Mouse (Mus musculus): ENCODE measurements around the gene Atp11a. TPM values are rescaled to one million over a fixed set of nuclear protein-coding genes. Genes with fewer than 3 reads are reported as not detected.

Atp11a gene
- polyA plus RNA-seq, 1 experiment from 2014 or later: 15.3 TPM

DNA sequence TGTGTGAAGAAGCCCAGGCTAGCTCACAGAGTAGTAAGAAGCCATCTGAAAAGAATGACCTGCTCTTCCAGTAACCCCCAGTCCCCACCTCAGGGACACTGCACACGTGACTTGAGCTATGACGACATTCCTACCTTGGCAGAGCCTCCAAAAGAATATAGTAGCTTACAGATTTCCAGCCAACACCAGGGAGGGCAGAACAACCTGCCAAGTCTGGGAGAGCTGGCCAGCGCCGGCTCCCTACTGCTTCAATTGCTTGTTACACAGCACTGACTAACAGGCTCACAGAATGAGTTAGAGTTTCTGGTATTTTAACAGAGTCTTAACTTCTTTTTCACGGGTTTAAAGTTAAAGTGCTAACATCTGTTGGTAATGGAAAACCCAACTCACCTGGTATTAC, 2.7 kb upstream of the Atp11a start:
- Histone ChIP-seq H3K27me3 (peaks cover 3% of the 10 kb centered on the region; the same call in 1 of the 2 replicates), H3K27ac (no peak overlapping the region), H3K9ac (no peak overlapping the region), H3K9me3 (replicated peaks) (no peaks in the 10 kb centered on the region), H3K4me2 (replicated peaks) (no peak overlapping the region), H3K36me3 (no peaks in the 10 kb centered on the region), H3K4me3 (no peak overlapping the region), H3K4me1 (peaks cover 20% of the 10 kb centered on the region)
- WGBS: 83% methylated on average over 5 of the region's 5 CpGs
- ATAC-seq (ENCODE audit: low FRiP score): no peak

DNA sequence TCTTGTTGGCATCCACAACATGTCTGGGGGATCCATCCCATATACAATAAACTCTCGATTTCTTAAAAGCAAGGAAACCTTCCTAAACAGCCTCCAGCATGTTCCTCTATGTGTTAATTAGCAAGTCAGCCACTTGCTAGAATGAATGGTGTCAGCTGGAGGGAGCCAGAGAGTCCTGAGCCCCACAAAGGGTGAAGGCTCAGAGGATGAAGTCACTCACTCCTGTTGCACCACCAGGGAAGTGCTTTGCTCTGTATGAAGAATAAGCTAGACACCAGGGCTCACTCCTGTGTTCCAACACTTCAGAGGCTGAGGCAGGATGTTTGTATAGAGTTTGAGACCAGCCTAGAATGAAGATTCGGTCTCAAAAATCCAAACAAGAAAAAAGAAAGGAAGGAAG, 1.5 kb upstream of the Atp11a start:
- ATAC-seq (ENCODE audit: low FRiP score): no peak
- H3K4me2 ChIP-seq (replicated peaks): no peak overlapping the region
- H3K9ac ChIP-seq: no peak overlapping the region
- H3K4me1 ChIP-seq: peaks cover 20% of the 10 kb centered on the region
- H3K27me3 ChIP-seq: peaks cover 5% of the 10 kb centered on the region; the same call in 1 of the 2 replicates
- WGBS: 74% methylated on average over 2 of the region's 2 CpGs
- H3K4me3 ChIP-seq: no peak overlapping the region
- H3K27ac ChIP-seq: no peak overlapping the region
- H3K9me3 ChIP-seq (replicated peaks): no peaks in the 10 kb centered on the region
- H3K36me3 ChIP-seq: no peaks in the 10 kb centered on the region

DNA sequence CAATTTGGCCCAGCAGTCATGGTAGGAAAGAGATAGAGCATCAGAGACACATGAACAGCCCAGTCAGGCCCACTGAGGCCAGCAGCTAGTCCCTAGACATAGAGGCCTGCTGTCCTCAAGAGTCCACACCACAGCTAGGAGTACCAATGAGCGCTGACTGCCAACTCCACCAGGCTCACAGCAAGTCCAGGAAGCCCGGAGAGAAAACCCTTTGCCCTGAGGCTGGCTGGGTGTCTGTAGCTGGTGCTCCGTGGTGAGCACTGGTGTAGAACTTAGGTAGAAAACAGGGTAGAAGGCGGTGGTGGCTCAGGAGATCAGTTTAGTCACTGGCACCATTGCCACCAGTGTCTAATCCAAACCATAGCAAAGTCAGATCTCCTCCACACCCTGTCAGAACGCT, 988 bp upstream of the Atp11a start:
- Histone ChIP-seq H3K4me1 (peaks cover 20% of the 10 kb centered on the region), H3K4me3 (no peak overlapping the region), H3K9me3 (replicated peaks) (no peaks in the 10 kb centered on the region), H3K27me3 (peaks cover 5% of the 10 kb centered on the region; the same call in 1 of the 2 replicates), H3K9ac (no peak overlapping the region), H3K36me3 (no peaks in the 10 kb centered on the region), H3K27ac (no peak overlapping the region), H3K4me2 (replicated peaks) (no peak overlapping the region)
- ATAC-seq (ENCODE audit: low FRiP score): no peak
- 88% methylated on average over 5 of the region's 5 CpGs for WGBS

DNA sequence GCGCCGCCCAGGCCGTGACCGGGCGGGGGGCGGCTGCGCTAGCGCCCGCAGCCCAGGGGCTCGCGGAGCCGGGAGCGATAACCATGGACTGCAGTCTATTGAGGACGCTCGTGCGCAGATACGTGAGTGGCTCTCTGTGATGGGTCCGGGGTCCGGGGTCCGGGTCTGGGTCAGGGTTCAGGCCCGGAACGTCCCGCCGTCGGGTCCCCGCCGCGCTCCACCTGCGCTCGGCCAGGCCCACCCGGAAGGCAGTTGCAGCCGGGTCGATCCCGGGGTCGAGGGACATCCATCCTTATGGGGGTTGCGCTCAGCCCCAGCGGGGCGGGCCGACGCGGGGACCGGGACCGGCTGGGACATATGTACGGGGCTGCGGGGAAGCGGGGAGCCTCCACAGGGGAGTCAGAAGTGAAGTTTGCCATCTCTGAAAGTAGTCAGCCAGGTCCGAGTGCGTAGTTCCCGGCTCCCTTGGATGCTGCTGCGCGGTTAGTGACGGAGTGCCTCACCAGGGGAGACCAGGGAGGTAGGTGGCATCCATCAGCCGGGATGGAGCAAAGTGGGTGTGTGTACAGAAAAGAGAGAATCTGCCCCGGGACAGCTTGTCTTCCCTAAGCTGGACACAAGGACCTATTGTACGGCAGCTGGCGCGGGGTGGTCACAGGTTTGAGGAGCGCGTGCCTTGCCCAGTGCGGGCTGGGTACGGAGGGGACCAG, 572 bp downstream of the Atp11a start:
- H3K36me3 ChIP-seq: no peaks in the 10 kb centered on the region
- peak overlapping the region; percentile 82 for H3K4me3 ChIP-seq
- under 1% methylated on average over 59 of the region's 61 CpGs for WGBS
- H3K9me3 ChIP-seq (replicated peaks): no peaks in the 10 kb centered on the region
- H3K27me3 ChIP-seq: peaks cover 5% of the 10 kb centered on the region; the same call in 1 of the 2 replicates
- ATAC-seq (ENCODE audit: low FRiP score): peak; percentile 69
- H3K4me2 ChIP-seq (replicated peaks): peak overlapping the region; percentile 88
- H3K27ac ChIP-seq: peak overlapping the region; percentile 52; the same call in 1 of the 2 replicates
- H3K9ac ChIP-seq: peak overlapping the region; percentile 90
- H3K4me1 ChIP-seq: peaks cover 20% of the 10 kb centered on the region

DNA sequence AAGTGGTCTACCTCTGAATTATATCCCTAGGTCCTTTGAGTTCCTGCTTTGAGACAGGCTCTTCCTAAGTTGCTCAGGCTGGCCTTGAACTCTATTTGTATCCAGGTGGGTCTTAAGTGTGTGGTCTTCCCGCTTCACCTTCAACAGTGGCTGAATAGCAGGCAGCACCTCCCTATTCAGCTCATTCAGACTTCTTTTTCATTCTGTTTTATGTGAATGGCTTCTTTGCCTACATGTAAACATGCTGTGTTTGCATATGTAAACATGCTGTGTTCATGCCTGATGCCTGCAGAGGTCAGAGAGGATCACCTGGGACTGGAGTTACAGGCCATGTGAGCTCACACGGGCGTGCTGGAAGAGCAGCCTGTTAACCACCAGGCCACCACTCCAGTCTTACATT, 3.1 kb downstream of the Atp11a start:
- ATAC-seq (ENCODE audit: low FRiP score): no peak
- H3K4me3 ChIP-seq: no peak overlapping the region
- no peak overlapping the region for H3K27ac ChIP-seq
- peaks cover 5% of the 10 kb centered on the region; the same call in 1 of the 2 replicates for H3K27me3 ChIP-seq
- no peak overlapping the region for H3K4me2 ChIP-seq (replicated peaks)
- no peak overlapping the region for H3K9ac ChIP-seq
- H3K9me3 ChIP-seq (replicated peaks): no peaks in the 10 kb centered on the region
- no peaks in the 10 kb centered on the region for H3K36me3 ChIP-seq
- 75% methylated on average over 3 of the region's 3 CpGs for WGBS
- H3K4me1 ChIP-seq: peaks cover 20% of the 10 kb centered on the region

DNA sequence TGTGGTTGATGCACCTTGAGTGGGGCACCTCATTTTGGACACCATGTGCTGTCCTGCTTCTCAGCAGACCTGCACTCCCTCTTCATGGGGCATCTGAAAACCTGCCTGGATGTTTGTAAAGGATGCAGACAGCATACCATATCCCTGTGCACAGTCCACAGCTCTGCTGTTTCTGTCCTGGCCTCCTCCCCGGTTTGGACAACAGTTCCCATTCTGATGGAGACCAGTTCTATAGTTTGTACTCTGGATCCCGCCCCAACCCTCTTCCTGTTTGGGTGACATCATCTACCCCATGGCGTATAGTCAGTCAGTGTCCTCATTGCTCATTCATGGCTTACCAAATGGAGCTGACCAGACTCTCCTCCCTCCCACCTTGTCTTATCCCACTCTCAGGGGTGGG, 5.1 kb downstream of the Atp11a start:
- H3K4me2 ChIP-seq (replicated peaks): no peak overlapping the region
- ATAC-seq (ENCODE audit: low FRiP score): no peak
- WGBS: 87% methylated on average over 3 of the region's 3 CpGs

DNA sequence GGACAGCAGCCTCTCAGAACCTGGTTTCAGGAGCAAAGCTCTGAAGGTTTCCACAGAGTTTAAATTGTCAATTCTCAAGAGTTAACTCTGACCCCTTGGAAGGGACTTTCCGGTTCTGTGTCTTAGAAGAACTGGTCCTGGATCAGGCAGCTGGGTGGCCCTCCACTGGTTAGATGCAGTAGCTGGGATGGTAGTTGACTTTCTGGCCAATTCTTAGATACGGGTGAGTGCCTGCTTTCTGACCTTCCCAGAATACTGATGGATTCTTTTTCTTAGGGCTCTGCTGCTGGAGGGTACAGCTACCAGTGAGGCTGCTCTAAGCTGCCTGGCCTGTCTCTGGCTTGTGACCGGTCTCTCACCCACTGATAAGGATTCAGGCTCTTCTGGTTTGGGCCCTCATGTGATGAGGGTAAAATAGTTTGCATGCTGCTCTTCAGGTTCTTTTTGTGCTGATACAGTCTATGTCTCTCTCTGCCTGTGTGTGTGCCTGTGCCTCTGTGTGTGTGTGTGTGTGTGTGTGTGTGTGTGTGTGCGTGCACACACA, 6.8 kb downstream of the Atp11a start:
- WGBS: 82% methylated on average over 4 of the region's 4 CpGs
- Histone ChIP-seq H3K4me2 (replicated peaks) (no peak overlapping the region), H3K36me3 (no peaks in the 10 kb centered on the region), H3K4me1 (peaks cover 4% of the 10 kb centered on the region), H3K27ac (no peak overlapping the region), H3K9me3 (replicated peaks) (no peaks in the 10 kb centered on the region), H3K9ac (no peak overlapping the region), H3K4me3 (no peak overlapping the region), H3K27me3 (peaks cover 5% of the 10 kb centered on the region; the same call in 1 of the 2 replicates)
- no peak for ATAC-seq (ENCODE audit: low FRiP score)

More for the DNA sequence above, 5.1 kb downstream of the Atp11a start:
- H3K27me3 ChIP-seq: peaks cover 5% of the 10 kb centered on the region; the same call in 1 of the 2 replicates
- H3K4me1 ChIP-seq: peaks cover 14% of the 10 kb centered on the region
- H3K9ac ChIP-seq: no peak overlapping the region
- H3K9me3 ChIP-seq (replicated peaks): no peaks in the 10 kb centered on the region
- H3K27ac ChIP-seq: no peak overlapping the region
- H3K4me3 ChIP-seq: no peak overlapping the region
- H3K36me3 ChIP-seq: no peaks in the 10 kb centered on the region

DNA sequence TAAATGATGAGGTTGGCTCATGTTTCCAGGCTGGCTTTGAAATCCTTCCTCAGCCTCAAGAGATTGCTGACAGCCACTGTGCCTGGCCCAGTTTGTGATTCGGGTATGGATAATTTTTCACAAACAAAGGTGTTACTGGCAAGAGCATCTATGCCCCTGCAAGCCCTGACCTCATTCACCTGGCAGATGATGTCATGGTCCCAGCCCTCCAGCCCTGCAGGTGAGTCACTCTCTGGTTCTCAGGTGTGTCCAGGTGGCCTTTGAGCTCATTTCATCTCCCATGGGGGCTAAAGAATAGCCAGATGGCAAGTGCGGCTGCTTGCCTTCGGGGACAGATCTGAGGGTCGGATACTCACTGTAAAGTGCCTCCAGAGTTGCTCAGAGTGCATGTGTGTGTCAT, 8.2 kb downstream of the Atp11a start:
- H3K9ac ChIP-seq: no peak overlapping the region
- H3K4me2 ChIP-seq (replicated peaks): no peak overlapping the region
- no peaks in the 10 kb centered on the region for H3K27me3 ChIP-seq
- no peaks in the 10 kb centered on the region for H3K36me3 ChIP-seq
- no peaks in the 10 kb centered on the region for H3K9me3 ChIP-seq (replicated peaks)
- 80% methylated on average over 4 of the region's 4 CpGs for WGBS
- ATAC-seq (ENCODE audit: low FRiP score): no peak
- no peak overlapping the region for H3K27ac ChIP-seq
- no peak overlapping the region for H3K4me3 ChIP-seq
- H3K4me1 ChIP-seq: no peaks in the 10 kb centered on the region

DNA sequence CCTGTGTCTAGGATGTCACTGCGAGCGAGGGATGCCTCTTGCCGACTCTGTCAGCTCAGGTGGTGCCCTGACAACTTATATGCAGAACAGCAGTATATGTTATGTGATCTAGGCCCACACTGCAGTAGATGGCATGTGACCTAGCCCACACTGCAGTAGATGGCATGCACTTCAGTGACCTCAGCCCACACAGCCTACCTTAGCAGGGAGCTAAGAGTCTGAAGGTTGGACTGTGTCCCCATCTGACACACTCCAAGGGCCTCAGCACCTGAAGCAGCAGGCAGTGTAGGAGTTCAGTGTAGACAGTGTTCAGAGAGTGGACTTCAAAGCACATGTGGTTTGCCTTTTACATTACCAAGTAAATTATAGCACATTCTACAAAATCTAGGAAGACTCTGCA, 10.4 kb downstream of the Atp11a start:
- Histone ChIP-seq H3K4me1 (no peaks in the 10 kb centered on the region; the same call in 1 of the 2 replicates), H3K4me3 (no peak overlapping the region), H3K9ac (no peak overlapping the region), H3K36me3 (no peaks in the 10 kb centered on the region), H3K9me3 (replicated peaks) (no peaks in the 10 kb centered on the region), H3K27me3 (no peaks in the 10 kb centered on the region), H3K4me2 (replicated peaks) (no peak overlapping the region), H3K27ac (no peak overlapping the region)
- no peak for ATAC-seq (ENCODE audit: low FRiP score)
- WGBS: 95% methylated on average over 3 of the region's 3 CpGs

DNA sequence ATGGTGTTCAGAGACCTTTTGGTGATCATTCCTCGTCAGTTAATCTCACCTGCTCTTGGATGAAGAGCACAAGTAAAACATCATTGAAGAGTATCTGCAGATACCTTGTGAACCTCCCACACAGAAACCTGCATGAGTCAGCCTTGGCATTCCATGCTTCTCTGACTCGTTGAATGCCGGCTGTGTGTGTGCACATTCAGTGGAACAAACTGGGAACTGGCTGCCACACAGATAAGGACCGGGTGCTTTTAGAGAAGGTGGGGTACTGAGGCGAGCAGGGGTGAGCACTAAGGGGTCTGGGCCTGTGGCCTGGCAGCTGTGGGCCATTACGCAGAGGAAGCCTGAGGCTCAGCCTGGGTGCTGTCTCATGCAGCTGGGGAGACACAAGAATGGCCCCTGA, 11.9 kb downstream of the Atp11a start:
- WGBS: 82% methylated on average over 6 of the region's 6 CpGs
- H3K4me3 ChIP-seq: no peak overlapping the region
- no peak overlapping the region for H3K9ac ChIP-seq
- no peak overlapping the region for H3K27ac ChIP-seq
- no peaks in the 10 kb centered on the region for H3K9me3 ChIP-seq (replicated peaks)
- H3K4me1 ChIP-seq: peaks cover under 1% of the 10 kb centered on the region
- no peaks in the 10 kb centered on the region for H3K27me3 ChIP-seq
- no peak for ATAC-seq (ENCODE audit: low FRiP score)
- H3K36me3 ChIP-seq: no peaks in the 10 kb centered on the region
- H3K4me2 ChIP-seq (replicated peaks): no peak overlapping the region

DNA sequence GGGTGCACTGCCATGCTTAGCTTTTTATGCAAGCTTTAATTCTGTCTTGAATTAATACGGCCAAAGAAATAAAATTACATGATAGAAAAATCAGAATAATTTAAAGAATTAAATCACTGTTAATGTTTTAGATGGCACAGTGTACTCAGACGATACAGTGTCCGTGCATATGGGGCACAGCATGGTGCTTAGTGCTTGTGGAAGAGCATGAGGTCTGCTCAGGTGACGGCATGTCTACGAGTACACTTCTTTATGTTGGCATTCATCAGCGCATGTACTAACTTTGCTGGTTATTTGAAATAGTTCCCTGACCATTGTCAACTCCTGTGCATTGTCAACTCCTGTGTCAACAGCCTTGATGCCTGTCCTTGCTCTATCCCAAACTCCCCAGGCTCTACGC, 12.5 kb downstream of the Atp11a start:
- no peak overlapping the region for H3K9ac ChIP-seq
- H3K4me1 ChIP-seq: peaks cover 2% of the 10 kb centered on the region
- no peak overlapping the region for H3K27ac ChIP-seq
- WGBS: 95% methylated on average over 7 of the region's 7 CpGs
- H3K36me3 ChIP-seq: no peaks in the 10 kb centered on the region
- no peak for ATAC-seq (ENCODE audit: low FRiP score)
- H3K9me3 ChIP-seq (replicated peaks): no peaks in the 10 kb centered on the region
- H3K4me3 ChIP-seq: no peak overlapping the region
- H3K4me2 ChIP-seq (replicated peaks): no peak overlapping the region
- H3K27me3 ChIP-seq: no peaks in the 10 kb centered on the region

DNA sequence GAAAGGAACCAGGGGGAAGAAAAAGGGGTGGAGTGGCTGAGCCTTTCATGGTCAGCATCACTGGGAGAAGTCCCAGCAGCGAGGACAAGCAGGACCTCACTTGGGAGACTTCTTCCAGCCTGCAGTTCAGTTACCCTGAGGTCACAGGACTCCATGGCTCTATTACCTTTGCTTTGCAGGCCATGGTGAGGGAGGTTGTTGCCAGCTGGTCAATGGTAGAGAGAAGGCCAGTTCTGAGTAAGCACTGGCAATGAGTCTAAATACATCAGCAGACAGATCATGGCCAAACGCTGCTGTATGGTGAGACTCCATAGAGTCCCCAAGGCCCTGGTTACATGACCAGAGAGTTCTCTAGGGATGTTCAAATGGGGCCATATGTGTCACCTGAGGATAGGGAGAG, 15.5 kb downstream of the Atp11a start:
- Histone ChIP-seq H3K4me2 (replicated peaks) (no peak overlapping the region), H3K36me3 (no peaks in the 10 kb centered on the region), H3K27ac (no peak overlapping the region), H3K9me3 (replicated peaks) (no peaks in the 10 kb centered on the region), H3K9ac (no peak overlapping the region), H3K27me3 (no peaks in the 10 kb centered on the region), H3K4me1 (peaks cover 2% of the 10 kb centered on the region), H3K4me3 (no peak overlapping the region)
- 88% methylated on average over 2 of the region's 2 CpGs for WGBS
- no peak for ATAC-seq (ENCODE audit: low FRiP score)

DNA sequence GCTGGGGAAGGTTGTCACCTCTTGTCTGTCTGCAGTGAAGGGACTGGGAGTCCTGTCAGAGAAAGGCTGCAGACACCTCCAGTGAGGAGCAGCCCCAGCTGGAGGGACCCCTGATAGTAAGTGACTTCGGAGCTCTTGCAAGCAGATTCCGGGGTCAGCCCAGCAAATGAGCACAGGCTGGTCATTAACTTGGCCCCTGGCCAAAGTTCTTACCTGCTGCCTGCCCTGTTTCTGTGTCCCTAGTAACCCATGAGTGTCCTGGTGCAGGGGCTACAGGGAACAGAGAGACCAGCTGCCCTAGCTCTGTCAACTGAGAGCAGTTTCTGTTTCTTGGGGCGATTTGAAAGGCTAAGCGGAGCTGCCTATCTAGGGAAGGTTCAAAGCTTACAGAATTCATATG, 17.1 kb downstream of the Atp11a start:
- Histone ChIP-seq H3K27me3 (no peaks in the 10 kb centered on the region), H3K9me3 (replicated peaks) (no peaks in the 10 kb centered on the region), H3K36me3 (no peaks in the 10 kb centered on the region), H3K4me3 (no peak overlapping the region), H3K27ac (no peak overlapping the region), H3K9ac (0 out of 2 replicates have a peak overlapping the region, but pooled peaks have one; percentile 14), H3K4me1 (peaks cover 2% of the 10 kb centered on the region), H3K4me2 (replicated peaks) (no peak overlapping the region)
- ATAC-seq (ENCODE audit: low FRiP score): no peak
- WGBS: 84% methylated on average over 4 of the region's 4 CpGs
